Mouse (Mus musculus) mouse trophoblast stem cell (cell line): ENCODE data around the gene Elp1.

ENCODE experiments used
- in situ Hi-C, 2 experiments: fragments of 300-500 bp; cut with MseI, MboI; formaldehyde crosslinking; loops; 2 replicates in 1 of 2; 3 replicates in 1 of 2; pipeline ENCODE4 v1.15.1; 2025

Gene Elp1

DNA sequence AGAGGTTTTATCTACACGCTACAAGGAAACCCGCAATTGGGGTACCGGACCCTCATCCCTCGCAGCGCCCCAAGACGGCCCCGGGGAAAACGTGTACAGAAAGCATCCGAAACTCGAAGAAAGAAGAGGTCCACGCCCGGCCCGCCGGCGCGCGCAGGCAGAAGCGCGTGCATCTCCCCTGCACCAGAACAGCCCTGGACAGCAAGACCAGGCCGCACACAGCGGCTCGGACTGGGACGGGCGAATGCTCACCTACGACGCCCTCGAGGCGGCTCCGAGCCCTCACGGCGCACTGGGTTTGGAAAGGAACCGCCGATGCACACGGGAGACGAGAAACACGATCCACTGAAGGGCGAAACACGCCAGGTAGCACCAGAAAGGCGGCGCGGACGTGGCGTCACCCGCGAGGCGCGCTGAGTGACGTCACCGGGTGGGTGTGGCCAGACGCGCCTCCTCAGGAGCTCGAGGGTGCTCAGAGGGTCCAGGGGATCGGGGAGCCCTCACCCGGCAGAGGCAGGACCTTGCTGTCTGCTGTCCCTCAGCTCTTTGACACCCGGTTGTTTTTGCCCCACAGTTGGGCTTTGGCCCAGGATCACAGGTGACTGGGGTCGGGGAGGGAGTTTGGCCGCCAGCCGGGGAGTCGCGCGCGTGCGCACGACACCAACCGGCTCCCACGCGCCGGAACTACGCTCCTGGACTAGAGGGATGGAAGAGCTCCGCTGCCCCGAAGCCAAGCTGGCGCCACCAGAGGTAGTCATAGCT, at the start of gene Elp1, which contains the start of gene Fam206a:
TSS of gene Elp1 (minus strand) at position 425 of the 762 bp plus-strand sequence.
TSS of gene Fam206a (plus strand) at position 439 of the 762 bp plus-strand sequence.
- in situ Hi-C loops = no loop called here

DNA sequence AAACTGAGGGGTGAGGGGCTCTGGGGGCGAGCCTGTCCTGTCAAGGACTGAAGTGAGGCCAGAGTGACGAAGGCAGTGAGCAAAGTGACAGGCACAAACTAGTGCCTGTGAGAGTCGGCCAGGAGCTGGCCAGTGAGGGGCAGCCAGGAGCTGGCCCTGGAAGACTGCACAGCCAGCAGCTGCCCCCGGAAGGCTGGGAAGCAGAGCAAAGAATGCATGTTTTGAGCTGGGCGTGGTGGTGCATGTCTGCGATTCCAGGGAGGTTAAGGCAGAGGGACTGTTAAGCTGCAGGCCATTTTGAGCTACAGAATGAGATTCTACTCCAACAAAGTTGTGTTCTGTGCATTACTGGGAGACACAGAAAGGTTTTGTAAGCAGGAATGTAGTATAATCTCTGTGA, 48.6 kb upstream of the Elp1 start:
- in situ Hi-C loops = no loop called here

DNA sequence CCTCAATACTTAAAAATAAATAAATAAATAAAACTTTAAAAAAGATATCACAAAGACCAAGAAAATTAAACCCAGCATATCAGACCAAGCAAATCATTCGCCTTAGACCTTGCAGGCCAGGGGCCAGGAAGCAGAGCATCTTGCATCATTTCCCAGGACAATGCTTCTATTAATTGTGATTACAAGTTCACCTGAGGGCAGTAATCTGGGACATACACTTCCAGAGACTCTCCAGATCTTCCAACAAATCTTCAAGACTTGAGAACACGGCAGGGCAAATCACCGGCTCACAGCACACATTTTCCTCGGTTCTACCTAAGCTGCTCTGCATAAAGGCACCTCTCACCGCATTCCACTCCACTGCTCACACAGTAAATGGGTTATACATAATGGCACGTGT, 45.9 kb upstream of the Elp1 start:
- in situ Hi-C loops = no loop called here

DNA sequence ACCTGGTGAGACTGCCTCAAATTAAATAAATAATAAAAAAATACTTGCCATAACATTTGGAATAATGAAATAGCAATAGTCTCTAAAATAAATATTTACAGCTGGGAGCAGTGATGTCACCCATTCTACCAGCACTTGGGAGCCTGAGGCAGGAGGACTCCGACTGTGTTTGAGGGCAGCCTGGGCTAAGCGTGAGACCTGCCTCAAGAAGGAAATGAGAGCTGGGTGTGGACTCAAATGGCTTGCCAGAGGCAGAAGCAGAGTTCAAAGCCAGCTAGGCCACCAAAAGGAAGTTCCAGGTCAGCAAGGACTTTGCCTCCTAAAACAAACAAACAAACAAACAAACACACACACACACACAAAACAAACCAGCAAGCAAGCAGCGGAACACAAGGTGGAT, 45.3 kb upstream of the Elp1 start:
- in situ Hi-C loops = no loop called here

DNA sequence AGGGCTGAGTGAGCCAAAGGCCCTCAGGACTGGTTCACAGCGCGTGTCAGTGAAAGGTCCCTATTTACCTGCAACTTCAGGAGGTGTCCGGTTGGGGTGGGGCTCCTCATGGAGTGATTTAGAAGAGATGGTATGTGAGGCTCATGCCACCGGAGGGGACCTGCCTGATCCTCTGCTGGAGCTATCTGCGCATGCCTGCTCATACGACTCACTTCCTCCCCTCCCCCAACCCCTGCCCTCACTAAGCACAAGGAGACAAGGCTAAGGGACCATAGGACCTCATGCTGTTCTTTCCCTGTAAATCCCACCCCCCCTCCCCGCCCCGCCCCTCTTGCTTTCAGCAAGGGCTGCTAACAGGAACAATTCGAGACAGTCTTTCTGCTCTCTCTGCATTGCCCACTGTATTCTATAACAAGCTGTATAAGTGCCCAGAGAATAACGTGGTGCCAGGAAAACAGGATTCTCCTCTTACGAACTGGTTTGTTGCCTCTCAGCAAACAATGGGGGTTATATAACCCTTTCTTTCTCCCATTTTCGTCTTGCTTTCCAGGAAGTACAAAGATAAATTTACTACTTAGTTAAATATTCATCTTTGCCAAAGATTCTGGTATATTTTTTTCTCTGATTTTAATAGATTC, 43.9 kb upstream of the Elp1 start:
- in situ Hi-C loops = no loop called here

DNA sequence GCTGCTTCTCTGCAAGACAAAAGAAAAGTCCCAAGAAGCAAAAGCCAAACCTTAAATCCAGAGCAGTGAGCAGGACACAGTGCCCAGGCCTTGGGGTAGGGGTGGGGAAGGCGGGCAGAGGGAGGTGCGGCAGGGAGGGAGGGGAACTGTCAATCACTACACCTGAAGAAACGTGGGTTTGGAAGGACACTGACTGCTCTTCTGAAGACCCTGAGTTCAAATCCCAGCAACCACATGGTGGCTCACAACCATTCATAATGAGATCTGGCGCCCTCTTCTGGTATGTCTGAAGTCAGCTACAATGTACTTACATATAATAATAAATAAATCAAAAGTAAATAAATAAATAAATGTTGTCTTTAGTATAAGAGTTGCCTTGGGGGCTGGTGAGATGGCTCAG, 42.8 kb upstream of the Elp1 start:
- in situ Hi-C loops = no loop called here

DNA sequence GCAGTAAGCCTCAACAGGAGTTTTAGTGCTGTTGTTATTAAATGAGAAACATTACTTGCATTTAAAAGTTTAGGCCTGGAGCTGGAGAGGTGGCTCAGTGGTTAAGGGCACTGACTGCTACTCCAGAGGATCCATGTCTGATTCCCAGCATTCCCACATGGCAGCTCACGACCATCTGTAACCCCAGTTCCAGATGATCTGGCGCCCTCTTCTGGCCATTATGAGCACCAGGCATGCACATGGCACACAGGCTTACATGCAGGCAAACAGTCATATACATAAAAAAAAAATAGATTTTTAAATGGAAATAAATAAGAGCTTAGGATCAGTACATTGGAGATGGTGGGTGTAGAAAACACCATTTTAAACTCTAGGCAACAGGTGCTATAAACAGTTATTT, 41.8 kb upstream of the Elp1 start:
- in situ Hi-C loops = no loop called here

DNA sequence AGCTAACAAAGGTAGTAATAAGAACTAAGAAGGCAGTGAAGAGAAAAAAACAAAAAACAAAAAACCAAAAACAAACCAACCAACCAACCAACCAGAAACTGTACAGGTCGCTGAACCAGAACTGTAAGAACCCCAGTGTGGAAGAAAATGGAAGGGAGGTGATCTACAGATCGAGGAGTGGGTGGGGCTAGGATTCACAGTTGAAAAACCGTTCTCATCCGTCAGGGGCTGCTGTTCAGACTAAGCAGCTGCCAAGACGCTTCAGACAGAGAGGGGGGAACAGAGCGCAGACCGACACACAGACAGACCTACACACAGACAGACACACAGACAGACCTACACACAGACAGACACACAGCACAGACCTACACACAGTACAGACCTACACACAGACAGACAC, 40.4 kb upstream of the Elp1 start:
- in situ Hi-C loops = no loop called here

DNA sequence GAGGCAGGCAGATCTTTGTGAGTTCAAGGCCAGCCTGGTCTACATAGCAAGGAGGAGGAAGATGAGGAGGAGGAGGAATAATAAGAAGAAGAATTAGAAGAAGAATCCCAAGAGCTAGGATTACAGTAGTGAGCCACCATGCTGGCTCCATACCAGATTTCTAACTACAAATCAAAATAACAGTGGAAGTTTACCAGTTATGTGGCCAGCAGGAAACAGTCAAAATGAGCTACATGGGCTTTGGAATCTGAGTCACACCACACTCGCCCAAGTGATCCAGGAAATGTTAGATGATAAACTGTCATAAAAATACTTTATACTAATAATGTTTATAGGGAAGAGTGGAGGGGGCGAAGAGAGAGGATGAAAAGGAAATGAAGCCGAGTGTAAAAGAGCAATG, 38.2 kb upstream of the Elp1 start:
- in situ Hi-C loops = no loop called here

DNA sequence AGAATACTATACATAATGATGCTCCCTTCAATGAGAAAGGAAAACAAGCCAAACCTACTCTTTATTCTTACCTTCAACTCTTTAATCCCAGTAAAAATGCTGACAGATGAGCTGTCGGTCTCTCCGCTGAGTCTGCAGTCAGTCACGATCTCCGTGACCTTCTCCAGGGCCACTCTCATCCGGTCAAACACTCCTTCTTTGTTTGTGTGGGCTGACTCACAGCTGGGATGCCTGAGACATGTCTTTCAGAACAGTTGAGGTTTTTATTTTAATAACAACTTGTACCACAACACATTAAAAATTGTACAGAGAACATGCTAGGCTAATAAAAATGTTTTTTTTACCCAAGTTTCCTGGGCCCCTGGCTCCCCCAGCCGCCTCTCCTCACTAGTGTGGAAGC, 35.5 kb upstream of the Elp1 start:
- in situ Hi-C loops = no loop called here

DNA sequence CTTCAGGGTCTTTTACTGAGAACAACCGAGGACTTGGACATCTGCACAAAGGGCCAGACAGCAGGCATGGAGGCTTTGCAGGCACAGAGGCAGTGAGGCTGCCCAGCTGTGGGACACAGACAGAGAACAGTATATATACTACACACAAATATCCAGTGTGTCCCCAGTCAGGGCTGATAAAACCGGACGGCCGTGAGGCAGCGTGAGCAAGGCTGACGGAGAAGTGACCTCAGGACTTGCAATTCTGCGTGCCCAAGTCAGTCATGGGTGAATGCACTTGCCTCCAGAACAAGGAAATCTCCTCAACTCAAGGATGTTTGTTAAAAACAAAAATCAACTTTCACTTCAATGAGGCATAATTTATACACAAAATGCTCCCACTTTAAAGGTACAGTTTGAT, 29.9 kb upstream of the Elp1 start:
- in situ Hi-C loops = no loop called here

DNA sequence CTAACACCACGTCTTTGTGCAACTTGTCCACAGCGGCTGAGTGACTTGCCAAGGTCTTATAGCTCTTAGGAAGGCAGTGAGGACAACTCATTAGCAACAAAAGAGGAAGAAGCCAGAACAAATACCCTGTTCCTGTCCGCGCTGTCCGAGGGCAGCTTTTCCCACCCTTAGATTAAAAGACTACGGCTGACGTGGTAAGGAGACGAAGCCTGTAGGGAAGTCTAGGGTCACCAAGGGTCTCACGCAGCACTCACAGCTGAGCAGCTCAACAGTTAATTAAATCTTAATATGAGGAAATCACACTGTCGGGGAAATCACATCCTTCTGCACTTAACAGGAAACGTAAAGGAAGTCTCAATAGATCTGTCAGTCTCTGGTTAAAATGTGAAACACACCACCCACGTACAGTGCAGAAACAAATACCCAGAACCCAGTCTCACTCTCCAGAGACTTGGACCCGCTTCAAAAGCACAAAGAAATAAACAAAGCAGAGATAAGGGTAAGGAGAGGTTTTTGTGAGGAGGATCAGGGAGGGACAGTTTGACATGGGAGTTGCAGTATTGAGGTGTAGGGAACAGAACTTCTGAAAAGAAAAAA, 29.0 kb upstream of the Elp1 start:
- in situ Hi-C loops = no loop called here

DNA sequence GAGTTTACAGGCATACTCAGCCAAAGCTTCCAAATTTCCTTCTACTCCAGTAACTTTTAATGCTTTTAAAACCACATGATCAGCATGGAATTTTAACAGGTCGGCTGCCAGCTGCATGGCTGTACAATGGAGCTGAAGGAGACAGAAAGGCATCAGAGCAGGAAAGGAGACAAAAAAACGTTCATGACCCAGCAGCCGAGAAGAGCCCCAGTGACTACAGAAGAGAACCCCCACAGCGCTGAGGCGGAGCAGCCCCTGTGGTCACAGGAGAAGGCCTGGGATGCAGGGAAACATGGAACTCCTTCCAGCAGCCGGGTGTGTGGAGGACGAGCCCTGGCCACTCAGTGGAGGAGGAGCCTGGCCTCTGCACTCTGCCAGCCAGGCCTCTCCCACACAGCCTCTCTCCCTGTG, 27.4 kb upstream of the Elp1 start:
- in situ Hi-C loops = no loop called here

DNA sequence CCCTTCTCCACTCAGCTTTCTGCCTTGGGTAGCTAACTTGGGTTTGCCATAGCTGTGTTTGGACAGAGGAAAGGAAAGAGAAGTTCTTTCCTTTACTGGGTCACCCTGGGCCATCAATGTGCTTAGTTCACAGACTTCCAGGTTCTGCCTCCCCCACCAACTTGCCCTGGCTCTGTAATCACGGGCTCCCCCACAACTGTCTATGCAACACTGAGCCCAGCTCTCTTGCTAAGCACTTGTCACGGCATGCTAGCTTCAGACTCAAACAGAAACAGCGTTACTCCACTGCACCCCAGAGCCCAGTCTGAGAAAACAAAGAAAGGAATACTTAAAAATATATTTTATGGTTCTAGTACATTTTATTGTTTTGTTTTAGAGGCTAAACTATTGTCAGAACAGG, 26.8 kb upstream of the Elp1 start:
- in situ Hi-C loops = no loop called here

DNA sequence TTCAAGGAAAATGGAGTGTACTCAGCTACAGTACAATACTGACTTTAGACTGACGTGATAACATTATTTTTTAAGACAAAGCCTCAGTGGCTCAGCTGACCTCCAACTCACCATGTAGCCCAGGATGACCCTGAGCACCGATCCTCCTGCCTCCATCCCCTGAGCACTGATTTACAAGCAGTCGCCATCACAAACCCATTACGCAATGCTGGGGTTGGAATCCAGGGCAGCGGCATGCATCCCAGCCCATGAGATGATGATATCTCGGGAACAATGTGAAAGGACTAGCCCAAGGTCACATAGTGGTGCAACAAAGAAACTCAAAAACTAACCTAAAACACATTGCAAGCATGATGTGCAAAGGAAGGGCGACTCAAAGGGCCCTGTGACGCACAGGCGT, 22.1 kb upstream of the Elp1 start:
- in situ Hi-C loops = no loop called here

DNA sequence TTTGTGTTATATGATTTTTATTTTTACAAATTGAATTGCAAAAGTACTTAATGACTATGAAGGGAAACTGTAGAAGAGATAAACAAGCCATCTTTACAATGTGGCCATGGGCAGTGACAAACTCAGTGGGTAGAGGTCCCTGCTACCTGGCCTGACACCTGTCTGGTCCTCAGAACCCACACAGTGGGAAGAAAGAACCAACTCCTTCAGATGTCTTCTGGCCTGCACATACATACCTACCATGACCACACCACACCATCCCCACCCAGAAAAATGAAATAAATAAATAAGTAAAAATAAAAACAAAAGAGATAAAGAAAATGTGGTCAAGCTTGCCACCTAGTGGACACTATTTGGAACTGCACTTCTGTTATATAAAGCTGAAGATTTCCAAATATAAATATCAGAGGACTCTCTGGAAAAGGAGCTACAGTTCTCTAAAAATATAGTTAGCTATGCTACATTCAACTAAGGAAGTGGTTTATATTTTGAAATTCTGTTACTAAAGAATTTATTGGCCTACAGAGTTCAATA, 18.0 kb upstream of the Elp1 start:
- in situ Hi-C loops = no loop called here

DNA sequence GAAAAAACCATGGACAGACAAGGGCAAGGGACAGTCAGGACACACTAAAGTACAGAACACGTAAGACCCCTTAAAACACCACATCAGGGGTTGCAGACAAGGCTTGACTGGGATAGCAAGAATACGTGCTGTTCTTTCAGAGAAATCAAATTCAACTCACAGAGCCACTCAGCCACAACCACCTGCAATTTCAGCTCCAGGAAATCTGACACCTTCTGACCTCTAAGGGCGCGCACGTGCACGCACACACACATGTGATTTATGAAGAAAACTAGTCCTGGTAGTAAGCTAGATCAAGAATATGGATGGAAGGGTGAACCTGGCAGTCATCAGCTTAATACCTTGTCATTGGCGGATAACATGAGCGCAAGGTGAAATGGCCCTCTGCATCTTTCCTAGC, 13.0 kb upstream of the Elp1 start:
- in situ Hi-C loops = no loop called here

DNA sequence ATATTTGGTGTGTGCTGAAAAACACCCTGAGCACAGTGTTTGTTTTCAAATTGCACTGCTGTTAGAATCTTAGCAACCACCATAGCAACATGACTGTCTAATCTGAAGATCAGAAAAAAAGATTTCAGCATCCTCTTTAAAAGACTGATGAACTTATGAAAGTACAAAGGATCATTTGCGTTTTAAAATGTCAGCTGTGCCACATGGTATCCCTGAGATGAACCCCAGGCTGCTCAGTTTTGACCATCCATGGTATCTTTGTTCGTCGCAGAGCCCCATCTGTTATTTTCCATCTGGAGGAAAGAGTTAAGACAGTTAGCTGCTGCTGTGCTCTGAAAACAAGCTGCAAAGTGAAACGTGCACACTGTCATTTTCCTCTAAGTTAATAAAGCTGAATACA, 10.0 kb upstream of the Elp1 start:
- in situ Hi-C loops = no loop called here

DNA sequence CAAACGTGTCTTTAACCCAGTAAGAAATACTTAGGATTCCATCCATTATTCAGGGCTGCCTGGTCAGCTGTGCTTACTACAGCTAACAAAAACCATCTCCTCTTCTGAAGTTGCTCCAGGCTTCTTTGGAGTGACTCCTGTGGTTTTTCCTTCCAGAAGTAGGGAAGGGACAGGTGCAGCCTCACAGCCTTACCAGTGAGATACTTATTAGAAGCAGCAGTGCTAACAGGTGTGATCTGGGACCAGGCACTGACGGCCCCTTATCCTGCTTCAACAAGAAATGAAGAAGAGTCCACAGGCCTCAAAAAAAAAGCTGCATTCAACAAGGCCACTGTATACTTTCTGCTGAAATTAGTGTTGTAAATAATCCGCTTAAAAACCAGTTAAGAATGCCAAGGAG, 9.5 kb upstream of the Elp1 start:
- in situ Hi-C loops = no loop called here

DNA sequence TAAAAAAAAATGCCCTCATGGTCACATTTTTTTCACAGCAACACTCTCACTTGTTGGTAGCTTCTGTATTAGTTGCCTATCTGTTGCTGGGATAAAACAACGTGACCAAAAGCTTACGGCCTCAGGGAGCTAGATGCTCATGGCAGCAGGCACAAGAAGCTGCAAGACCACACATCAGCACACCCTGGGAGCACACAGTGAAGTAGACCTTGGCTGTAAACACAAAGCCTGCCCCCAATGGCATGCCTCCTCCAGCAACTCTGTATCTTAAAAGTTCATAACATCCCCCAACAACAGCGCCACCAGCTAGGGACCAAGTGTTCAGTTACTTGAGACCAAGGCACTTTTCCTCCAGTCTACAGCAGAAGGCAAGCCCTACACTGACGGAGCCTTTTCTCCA, 6.9 kb upstream of the Elp1 start:
- in situ Hi-C loops = no loop called here

DNA sequence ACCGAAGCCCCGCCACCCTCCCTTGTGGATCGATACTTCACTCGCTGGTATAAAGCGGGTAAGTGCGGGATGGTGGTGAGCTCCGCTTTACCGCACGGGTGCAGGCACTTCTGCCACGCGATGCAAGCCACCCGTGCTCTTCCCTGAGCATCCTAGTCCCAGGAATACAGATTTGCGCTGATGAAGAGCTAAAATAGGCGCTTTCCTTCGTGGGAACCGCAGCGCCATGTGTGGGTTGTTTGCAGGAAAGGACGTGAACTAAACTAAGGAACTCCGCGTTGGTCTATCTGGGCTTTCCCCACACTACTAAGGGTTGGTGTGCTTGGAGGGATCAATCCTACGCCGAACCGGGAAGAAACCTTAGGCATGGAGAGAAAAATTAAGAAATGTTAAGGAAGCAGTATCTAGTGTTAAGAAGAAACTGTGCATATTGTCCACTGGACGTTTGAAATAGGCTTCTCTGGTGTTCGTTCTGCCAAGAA, 579 bp upstream of the Elp1 start:
- in situ Hi-C loops = no loop called here

DNA sequence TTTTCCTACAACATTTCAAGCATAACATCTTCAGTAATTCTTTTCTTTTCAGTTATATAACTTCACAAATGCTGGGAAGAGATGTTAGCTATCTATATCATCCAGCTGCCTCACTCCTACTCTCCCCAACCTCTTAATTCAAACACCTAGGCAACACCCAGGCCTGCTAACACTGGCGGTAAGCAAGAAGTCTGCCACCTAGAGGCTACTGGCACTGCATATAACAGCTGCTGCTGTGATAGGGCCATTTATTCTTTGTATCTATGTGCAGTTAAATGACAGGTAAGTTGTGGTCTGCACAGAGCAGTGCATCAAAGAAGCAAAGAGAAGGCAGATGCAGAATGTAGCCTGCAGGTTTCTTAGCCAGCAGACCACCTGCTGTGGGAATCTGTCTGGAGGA, 10.8 kb downstream of the Elp1 start:
- in situ Hi-C loops = no loop called here

DNA sequence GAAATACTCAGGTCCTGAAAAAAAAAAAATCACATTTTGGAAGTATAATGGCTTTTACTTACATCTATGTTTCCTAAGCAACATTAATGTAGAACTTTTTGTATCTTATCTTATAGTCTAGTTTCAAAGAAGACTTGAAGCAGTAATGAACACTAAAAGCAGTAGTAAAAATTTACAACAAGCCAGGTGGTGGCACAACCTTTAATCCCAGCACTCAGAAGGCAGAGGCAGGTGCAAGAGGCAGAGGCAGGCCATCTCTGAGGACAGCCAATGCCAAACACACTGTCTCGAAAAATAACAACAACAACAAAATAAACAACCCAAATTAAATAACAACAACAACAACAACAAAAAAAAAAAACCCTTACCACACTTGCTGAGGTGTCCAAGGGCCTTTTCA, 31.1 kb downstream of the Elp1 start:
- in situ Hi-C loops = no loop called here
